Mouse (Mus musculus): ENCODE data around the gene Crim1.

The Crim1 gene

GRCm38 (mm10) chr17:78254256-78254655 is 54.2 kb downstream of the Crim1 start:
- no peak for DNase-seq

DNA sequence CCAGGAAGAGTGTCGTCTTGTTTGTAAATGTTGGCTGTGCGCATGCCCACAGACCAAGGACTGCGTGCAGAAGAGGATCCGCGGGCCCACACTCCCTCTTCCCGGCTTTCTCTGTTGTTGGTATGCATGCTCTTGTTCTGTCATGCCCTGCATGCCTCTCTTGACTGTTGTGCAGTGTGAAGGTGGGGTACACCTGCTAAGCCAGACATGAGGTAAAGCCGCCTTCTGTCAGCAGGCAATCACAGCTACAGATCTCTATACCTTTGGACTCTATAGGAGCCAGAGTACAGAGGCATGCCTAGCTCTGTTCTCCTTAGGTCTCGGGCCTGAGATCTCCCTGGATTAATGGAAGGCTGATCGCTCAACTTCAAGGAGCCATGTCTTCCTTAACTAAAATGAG is 55.7 kb downstream of the Crim1 start:
- DNase-seq: no peak

GRCm38 (mm10) chr17:78256534-78256933 is 56.5 kb downstream of the Crim1 start:
- DNase-seq: no peak

DNA sequence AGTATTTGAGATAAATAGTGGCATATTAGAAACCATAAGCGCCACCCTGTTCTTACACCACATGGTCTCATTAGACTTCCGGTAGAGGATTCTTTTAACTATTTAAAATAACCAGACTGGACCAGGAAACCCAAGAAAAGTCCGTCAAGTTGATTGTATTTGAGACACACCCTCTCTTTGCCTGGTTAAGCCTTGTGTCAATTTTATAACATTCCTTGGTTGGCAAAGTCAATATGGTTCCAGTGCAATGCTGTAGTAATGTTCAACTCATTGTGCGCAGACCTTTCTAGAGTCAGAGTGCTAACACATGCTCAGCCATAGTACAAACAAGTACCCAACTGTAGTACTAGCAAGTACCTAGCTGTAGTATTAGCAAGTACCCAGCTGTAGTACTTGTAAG is 61.6 kb downstream of the Crim1 start:
- DNase-seq: no peak

GRCm38 (mm10) chr17:78264116-78264515 is 64.1 kb downstream of the Crim1 start:
- no peak for DNase-seq

- DNase-seq: no peak
Measured at GRCm38 (mm10) chr17:78265135-78265534, 65.1 kb downstream of the Crim1 start.

- DNase-seq: no peak
Measured at GRCm38 (mm10) chr17:78266271-78266670, 66.2 kb downstream of the Crim1 start.

DNA sequence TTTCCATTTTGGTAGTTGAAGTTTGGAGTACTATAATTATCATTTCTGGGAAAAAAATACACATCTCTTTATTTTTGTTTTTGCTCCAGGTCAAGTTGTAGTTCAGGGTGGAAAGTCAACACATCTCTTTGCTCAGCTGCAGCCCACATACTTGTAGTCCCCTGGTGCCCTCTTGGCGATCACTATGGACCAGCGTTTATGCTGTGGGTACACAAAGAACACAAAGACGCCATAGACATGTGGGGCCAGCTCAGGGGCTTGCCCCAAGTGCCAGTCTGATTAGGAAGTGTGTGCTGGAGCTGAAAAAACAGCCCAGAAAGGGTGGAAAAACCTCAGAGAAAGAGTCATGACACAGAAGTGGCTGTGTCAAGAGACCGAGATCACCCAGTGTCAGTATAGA is 68.5 kb downstream of the Crim1 start:
- no peak for DNase-seq

- no peak for DNase-seq
Measured at GRCm38 (mm10) chr17:78269311-78269710, 69.3 kb downstream of the Crim1 start.

GRCm38 (mm10) chr17:78270019-78270418 is 70.0 kb downstream of the Crim1 start:
- no peak for DNase-seq

- peak; percentile 32 for DNase-seq
Measured at GRCm38 (mm10) chr17:78271731-78272130, 71.7 kb downstream of the Crim1 start.

- DNase-seq: no peak
Measured at GRCm38 (mm10) chr17:78272142-78272541, 72.1 kb downstream of the Crim1 start.

- no peak for DNase-seq
Measured at GRCm38 (mm10) chr17:78272713-78273483, 72.8 kb downstream of the Crim1 start.

- DNase-seq: no peak
Measured at GRCm38 (mm10) chr17:78273875-78274274, 73.8 kb downstream of the Crim1 start.

DNA sequence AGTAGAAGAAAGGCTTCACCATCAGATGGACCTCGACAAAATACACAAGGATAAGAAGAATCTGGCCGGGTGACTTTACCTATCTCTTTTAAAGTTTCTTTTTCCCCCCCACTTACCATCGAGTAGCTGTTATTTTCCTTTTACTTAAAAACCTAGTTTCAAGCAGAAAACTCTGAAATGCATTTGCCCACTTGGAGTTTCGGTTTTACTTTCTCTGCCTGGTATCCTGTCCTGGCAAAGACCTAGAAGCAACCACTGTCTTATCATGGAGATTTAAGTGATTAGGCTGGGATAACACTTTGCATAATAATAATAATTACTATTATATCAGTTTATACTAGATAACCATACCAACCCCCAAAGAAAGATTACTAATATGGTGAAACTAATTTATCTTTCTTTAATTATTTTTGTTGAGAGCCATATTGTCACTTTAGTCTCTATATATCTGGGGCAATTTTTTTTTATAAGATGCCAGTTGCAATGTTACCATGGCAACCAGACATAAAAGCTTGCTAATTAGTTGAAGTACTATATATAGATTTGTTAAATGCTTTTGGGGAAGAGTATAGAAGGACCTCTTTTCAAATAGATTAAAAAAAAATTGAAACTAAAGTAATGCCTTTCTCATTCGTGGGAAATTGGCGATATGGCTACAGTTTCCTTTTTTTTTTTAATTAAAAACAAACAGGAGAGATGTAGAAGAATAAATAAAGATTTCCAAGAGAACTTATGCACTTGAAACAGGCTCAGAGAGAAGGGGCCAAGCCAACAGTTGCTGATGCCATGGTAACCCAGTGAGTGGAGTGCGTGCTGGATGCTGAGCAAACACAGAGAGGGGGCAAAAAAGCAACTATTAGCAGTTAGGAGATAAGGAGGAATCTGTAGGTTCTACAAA is 74.8 kb downstream of the Crim1 start:
- DNase-seq: no peak

GRCm38 (mm10) chr17:78275507-78275813 is 75.4 kb downstream of the Crim1 start:
- DNase-seq: no peak

- no peak for DNase-seq
Measured at GRCm38 (mm10) chr17:78279191-78279590, 79.1 kb downstream of the Crim1 start.

- no peak for DNase-seq
Measured at GRCm38 (mm10) chr17:78280991-78281712, 81.1 kb downstream of the Crim1 start.

DNA sequence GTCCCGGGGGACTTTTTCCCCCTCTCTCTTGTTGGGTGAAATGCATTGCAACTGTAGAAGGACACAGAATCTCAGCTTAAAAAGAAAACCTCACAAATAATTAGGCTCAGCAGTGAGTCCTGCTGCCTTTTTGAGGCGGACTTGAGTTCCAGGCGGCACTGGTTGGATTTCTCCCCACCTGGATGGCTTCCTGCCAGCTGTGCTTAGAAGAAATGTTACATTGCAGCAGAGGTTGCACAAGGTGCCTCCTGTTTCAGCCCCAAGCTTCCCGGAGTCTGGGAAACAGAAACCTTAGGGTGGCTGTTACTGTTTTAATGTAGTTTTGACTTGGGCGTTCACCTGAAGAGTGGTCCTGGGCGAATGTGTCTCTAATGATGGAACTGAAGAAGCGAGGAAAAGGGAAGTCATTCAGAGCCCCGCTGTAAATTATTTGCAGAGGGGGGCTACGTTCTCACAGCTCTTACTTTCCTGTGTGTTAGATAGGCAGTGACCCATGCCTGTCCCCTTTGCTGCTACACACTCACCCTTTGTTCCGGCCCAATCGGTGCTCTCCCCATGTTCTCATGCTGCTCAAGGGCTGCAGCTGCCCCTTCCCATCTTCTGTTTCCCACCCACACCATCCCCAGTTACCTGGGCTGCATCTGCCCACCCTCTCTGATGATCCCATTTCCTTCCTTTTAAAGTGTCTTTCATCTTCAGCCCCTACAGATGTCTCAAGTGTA is 83.4 kb downstream of the Crim1 start:
- no peak for DNase-seq

- DNase-seq: no peak
Measured at GRCm38 (mm10) chr17:78286021-78286420, 86.0 kb downstream of the Crim1 start.

GRCm38 (mm10) chr17:78287391-78287790 is 87.3 kb downstream of the Crim1 start:
- DNase-seq: no peak

DNA sequence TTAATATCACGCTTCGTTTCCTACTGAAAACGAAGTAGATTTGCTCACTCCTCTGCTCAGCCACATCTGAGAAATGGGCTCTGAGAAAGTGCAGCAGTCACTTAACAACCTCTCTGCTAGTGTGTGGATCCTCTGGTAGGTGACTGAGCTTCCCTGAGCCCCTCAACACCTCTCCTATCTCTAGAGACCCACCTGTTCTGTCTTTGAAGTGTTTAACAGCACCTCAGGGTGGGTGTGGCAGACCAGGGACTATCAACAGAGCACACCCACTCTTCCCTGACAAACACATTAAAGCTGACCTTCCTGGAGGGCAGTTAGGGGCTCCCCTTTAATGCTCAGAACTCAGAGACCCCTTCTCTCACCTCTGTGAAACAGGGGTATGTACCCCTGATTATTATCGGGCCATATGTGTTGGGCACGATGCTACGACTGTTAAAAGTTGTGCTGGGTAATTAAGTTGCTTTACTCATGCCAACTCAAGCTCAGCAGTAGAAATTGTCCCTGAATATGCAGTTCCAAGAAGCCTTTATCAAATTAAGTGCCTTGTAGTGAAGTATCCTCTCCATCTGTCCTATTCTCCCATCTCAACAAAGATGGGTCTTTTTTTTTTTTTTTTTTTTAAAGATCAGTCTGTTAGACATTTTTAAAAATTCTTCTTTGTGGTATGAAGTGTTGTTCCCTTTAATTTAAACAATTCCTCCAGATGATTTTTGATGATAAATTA is 90.3 kb downstream of the Crim1 start:
- DNase-seq: no peak

All from thymus, postnatal 14 days (tissue).